Mouse (Mus musculus) c-Kit-positive CD71-positive TER-119-positive erythroid progenitor cells, embryonic 14.5 days (primary cell): ENCODE measurements around the gene Tln2.

ENCODE experiments used
- DNase-seq: peaks from one replicate; pipeline ENCODE4 v3.0.0-alpha.2; 2013; ENCODE audit warnings: low spot score

Gene Tln2

DNA sequence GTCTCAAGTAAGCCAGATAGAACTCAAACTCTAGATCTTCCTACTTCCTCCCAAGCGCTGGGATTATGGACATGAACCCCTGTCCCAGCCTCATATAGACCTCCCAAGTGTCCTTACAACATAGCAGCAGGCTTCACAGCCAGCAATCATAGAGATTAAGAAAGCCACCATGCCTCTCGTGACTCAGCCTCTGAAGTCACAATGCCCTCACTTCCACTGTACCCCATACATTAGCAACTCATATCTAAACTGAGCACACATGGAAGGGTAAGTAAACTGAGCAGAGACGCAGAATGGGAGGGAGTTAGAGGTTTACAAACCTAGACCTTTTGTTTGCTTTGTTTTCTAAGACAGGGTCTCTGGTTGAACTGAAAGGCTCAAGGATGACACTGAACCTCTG is 13.7 kb downstream of the Tln2 start:
- no peak for DNase-seq

DNA sequence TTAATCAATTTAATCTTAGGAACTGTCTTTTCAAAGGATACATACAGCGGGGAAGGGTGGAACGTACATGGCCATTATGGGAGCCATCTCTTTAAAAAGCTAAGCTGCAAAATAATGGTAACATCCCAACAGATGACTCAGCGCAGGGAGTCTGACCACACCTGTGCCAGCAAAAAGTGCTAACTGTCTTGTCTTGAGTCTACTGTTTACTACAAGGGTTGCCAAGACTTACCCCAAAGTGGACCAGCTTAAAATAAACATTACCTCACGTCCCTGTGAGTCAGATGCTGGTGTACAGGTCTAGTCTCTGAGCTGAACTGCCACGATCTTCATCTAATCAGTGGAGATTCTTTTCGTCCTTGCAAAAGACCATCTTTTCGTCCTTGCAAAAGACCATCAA is 14.7 kb downstream of the Tln2 start:
- no peak for DNase-seq

DNA sequence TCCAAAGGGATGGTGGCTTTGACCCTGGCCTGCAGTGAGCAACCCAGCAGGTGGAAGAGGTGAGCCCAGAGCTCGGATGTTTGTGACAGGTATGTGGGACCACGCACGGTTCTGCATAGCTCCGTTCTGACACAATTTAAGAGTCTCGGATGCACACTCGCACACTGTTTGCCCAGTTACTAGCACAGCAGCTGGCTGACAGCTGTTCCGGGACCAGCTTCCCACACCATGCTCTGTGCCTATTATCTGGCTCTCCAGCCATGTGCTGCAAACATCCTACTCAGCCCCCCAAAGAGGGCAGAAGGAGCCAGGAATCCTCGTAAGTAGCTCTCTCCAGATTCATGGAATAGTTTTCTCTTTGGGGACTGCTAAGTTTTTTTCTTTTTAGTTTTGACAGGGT is 17.6 kb downstream of the Tln2 start:
- no peak for DNase-seq

DNA sequence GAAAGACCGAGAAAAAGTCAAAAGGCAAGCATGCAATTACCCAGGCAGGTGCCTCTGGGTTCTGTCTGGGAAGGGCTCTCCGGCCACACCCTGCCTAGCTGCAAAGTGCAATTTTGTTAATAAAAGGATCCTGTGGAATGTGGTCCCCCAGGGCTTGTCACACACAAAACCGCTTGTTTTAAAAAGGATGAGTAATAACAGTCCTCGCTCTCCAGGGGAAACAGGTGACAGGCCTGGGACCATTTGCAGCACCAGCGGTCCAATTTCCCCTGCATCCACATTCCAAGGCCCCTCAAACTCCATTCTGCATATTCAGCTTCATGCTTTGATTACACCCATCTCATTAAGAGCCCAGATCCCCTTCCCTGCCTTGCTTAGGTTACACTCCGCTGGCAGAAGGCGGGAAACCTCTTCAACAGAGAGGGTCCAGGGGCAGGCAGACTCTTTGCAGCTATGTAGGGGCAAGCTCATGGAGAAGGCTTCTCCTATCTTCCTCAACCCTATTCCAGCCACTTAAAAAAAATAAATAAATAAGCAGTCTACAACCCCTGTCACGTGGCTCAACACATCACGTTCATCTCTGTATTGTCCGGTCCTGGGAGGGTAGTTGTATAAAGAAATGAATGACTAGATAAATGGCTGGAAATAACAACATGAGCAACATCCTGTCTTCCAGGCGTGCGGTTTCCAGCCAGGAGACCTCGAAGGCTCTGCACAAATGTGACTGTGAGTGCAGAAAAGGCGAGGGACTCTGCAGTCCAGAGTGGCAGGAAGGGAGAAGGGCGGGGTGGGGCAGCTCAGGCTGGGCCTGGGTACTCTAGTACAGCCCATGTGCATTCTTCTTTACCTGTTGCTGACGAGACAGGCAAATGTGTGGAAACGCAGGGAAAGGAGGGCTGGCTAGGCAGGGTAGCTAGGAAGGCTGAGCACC is 19.5 kb downstream of the Tln2 start:
- no peak for DNase-seq

DNA sequence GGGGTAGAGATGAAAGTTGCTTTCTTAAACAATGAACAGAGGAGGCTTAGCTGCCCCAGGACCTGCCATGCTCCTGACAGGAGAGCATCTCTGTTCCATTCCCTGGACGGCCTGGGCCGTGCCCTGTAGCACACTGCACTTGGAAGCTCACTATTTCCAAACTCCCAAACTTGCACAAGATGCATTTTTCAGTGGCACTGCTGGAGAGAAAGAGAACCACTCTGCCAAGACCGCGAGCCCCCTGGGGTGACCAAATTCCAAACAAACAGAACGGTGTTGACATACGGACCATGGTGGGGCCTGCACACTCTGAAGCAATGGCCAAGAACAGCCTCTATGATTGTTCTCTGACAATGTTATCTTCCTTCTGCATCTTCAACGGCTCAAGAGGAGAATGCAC is 25.1 kb downstream of the Tln2 start:
- no peak for DNase-seq

DNA sequence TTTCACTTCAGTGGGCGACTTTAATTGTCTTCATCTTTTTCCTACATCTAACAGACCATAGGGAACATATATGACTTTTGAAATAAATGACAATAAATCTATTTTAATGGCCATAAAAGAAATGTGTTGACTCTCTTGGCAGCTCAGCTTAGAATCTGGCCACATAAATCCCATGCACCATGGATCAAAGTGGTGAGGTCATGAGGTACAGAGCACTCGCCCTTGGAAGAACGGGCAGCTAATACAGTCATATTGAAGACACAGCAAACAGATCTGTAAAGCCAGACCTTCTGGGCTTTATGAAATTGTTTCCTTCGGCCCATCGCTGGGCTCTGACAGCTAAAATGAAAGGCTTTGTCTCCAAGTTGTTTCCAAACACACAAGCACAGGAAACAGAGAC is 26.2 kb downstream of the Tln2 start:
- no peak for DNase-seq

DNA sequence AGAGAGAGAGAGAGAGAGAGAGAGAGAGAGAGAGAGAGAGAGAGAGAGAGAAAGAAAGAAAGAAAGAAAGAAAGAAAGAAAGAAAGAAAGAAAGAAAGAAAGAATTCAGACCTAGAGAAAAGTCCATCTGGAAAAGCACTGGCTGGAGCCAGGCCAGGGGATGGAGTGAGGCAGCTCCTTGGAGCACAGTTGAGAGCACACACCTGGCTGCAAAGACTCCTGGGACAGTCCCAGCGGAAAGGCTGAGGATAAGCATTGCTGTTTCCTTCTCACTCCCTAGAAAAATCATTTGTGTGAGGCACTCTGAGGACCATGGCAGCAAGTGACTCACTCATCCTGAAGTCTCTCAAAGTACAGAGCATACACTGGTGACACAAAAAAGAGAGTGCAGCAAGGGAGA is 26.9 kb downstream of the Tln2 start:
- no peak for DNase-seq

DNA sequence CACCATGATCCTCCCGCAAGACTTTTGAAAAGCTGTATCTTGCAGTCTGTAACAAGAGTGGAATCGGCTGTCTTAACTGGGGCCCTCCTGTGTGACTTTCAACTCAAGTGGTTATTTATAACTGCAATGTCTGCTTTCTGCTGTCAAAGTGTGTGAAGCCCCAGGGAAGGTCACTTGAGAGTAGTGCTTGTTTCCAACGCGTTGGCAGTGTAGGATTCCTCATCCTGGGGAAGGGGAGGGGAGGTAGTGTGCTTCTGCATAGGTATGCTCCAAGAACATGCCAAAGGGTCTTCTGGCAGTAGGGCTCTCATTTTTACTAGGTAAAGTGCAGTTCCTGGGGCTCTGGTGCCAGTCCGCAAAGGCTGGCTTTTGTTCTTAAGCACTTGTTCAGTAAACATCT is 29.9 kb downstream of the Tln2 start:
- DNase-seq, result no peak

DNA sequence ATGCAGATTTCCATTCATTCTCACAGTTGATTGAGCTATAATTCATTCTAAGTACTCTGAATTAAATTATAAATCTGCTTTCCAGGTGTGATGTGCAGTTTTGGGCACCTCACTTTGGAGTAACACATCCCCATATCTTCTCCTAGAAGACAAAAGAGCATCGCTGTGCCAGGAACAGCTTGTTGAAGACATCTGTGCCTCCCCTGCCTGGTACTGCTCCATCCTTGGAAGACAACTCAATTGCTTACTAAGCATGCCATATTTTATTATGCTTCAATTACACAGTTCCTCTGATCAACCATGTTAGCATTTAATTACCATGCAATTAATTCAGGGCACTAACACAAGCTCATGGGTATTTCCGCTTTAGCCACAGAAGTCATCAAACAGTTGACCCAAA is 31.8 kb downstream of the Tln2 start:
- no peak for DNase-seq

DNA sequence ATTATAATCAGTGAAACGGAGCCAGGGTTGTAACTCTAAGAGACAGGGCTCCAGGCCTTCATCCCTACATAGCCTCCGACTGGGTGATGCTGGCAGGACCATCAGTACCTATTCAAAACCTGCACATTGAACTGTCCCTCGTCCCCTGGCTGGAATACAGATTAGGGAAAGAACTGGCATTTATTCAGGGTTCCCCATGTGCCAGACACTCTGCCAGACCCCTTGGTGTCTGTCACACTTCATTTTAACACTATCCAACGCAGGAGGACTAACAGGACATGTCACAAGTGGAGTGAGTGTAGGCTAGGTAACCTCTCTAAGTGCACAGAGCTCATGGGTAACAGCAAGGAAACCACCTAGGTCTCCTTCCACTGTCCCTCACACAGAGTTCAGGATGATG is 37.8 kb downstream of the Tln2 start:
- no peak for DNase-seq

DNA sequence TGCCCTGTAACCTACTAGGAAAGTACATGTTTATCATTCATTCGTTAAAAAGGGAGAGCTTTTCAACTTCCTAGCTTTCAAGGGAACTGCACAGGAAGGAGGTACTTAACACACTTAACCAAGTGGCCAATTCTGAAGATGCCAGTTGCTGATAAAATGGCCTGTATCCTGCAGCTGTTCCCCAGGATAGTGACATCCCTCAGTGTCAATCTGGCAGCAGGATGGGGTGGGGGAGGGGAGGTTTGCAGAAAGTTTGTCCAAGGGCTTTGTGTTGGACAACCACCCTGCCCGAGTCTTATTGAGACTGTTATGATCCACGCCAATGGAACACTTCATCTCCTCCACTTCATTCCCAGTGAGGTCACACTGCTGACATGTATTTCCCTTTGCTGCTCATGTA is 50.0 kb downstream of the Tln2 start:
- DNase-seq, result no peak

DNA sequence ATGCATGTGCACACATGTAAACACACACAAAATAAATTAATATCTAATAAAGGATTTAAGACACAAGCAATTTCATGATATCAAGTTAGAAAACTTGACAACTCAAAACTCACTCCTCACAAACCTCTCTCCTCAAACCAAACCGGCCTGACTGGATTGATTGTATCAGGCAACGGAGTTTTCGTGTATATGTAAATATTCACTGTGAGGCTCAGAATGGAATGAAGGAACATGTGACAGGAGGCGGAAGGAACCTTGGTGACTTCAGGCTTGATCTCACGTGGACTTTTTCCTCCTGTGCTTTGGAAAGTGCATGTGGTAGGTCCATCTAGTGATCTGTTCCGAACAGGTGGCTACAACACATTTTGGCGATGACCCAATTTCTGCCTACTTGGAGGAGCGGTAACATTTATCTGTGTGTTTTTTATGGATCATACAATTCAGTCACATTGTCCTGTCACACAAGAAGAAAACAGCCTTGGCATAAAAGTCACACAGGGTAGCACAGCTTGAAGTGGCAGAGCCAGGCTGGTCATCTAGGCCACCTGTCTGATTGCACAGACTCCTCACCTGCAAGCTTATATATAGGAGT is 54.7 kb downstream of the Tln2 start:
- no peak for DNase-seq

DNA sequence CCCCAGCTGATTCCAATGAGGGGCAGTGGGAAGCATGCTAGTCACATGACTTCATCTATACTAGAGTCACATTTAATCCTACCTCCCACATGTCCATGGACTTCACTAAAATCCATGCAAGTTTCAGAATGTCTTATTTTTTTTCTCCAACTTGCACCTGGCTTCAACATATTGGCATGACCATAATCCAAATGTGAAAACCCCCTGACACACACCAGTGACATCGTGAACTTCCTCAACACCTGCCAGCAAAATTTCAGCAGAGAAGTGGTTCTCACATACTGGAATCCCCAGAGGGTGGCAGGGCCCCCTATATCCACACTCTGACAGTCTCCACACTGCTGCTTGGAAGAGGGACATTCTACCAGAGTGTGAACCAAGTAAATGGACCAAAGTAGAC is 57.7 kb downstream of the Tln2 start:
- no peak for DNase-seq

DNA sequence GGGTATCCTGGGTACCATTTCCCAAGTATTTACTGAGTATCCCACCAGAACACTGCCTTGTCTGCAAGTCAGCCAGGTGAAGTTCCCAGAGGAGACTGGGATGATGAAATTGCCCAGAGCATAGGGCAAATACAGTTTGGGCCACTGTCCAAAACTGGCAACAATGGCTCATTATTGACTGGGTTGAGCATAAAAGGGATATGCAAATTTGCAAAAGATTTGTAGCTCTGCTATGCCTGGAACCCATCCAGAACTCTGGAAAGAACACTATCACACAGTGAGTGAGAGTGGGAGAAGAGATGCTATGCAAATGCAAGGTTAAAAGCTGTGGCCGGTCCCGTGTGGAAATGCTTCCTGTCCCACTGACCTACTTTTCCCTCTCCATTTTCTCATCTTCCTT is 63.1 kb downstream of the Tln2 start:
- DNase-seq, result no peak

DNA sequence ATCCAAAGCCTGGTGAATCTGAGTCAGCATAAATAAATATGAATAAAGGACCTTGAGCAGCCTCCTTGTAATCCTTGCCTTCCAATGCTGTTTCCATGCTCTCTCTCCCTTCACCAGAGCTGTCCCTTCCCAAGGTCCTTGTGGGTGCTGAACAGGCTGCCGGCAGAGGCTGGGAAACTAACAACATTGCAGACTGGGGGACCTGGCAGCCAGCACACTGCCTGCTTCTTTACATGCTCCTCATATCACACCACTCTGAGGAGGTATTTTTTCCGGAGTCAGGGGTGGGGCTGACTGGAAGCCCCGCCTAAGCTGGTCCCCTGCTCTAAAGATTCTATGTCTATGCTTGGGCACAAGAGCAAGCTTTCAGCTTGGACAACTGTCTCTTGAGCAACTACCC is 64.2 kb downstream of the Tln2 start:
- no peak for DNase-seq

DNA sequence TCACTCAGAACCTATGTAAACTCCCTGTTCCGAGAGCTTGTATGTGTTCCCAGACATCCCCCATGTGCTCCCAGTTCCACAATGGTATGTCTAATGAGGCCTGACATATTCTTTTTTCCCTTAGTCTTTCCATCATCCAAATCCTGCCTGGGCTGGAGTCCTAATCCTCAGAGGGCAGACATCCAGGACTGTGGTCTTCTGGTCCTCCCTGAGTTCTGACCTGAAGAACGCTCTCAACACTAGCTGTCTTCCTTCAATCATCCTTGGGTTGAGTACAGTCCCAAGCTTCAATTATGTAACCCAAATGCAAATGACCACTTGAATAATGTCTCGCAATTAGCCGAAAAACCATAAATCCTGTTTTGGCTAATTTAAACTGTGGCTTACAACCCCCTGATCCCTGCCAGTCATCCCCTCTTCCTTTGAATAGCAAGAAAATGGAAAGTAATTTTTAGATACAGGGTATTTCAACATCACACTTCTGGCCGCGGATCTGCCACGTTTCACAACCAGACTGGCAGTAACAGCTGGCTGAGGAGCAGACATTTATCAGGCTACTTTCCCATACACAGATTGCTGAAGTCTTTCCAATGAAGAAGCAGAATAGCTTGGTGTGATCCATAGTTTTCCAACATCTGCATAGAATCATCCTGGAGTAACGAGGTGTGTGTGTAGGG is 65.5 kb downstream of the Tln2 start:
- DNase-seq, result no peak

DNA sequence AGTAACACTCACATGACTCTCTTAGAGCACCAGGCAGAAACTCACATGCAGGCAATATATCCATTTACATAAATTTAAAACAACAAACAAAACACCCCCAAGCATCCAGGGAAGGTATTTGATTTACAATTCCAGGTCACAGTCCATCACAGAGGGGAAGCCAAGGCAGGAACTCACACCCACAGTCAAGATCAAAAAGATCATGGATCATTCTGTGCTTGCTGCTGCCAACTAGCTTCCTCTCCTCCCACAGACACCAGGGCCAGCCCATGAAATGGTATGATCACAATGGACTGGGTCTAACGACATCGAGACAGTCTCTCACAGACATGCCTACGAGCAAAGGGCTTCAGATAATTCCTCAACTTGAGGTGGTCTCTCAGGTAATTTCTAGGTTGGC is 70.1 kb downstream of the Tln2 start:
- no peak for DNase-seq

DNA sequence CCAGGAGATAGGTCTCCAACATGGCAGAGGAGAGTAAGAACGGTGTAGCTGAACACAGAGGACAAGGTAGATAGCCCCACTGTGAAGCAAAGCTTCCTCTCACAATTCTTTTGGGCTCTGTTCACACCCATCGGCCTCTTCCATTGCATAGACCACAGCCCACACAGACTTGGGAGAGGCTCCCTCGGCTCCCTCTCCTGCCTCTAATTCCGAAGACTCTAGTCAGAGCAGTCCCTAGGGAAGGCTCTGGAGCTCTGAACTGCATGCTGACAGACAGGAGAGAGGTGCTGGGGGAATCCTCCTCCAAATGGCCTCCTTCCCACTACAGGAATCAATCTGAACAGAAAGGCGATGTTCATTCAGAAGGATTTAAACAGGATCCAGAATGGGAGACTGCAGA is 72.9 kb downstream of the Tln2 start:
- no peak for DNase-seq

DNA sequence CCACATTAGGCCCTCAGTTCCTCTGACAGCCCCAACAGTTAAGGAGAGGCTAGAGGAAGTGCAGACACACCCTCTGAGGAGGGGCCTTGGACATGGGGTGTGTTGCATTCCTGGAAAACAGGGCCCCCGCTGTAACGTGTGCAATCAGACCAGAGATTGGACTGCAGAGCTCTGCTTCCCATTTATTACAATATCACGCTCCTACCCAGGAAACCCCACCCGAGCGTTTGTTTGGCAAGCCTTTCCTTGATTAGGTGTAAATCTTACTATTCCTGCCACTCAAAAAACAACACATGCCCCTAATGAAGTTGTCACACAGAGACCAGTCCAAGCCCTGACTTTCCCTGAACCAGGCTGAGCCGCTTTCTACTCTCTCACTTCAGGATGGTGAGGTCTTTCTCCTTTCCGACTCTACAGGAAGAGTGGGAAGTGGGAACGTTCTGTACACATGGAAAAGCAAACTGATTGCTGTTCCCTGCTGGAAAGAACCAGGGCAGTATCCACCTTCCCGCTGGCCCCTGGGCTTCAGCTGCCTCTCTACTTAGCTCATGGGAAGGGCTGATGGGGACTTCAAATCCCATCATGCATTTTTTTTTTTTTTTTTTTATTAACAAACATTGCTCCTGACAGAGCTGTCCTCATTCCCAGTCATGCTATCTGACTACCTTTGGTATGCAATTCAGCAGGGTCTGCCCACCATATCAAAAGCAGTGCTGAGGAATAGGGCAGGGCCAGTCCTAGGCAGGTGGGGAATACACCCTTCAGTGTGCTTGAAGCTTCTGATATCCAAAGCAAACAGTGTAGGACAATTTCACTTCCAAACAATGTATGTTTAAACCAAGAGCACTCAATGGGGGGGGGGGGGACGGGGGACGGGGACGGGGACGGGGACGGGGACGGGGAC is 74.1 kb downstream of the Tln2 start:
- no peak for DNase-seq

DNA sequence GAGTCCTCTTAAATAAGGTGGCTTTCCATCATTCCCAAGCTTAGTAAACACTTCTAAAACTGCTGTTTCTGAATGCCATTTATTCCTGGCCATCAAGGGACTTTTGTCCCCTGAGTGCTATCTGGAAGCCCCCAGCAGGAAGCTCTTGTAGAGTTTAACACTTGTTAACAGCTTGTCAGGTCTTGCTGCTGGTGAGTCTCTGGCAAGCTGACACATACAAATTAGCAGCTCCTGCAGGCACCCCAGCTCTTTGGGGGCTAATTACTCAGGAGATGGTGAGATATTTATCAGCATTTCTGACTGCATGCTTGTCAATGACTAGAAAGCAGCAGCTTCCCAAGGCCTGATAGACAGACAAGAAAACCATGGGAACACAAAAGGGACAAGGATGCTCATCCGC is 77.2 kb downstream of the Tln2 start:
- no peak for DNase-seq

DNA sequence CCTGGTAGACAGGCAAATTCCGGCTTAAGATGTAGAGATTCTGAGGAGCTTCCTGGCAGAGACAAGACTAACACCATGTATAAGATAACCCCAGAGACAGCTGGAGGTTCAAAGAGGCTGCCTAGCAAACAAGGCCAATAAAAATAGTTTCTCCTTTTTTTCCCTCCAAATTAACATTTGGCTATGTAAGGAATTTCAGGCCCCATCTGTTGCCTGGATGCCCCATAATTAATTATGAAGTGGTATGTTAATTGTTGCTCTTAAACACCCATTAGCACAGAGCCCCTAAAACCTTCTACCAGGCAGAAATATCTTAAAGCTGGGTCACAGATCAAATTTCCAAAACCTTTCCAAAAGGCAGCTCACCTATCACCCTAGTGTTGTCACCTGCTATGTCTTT is 77.7 kb downstream of the Tln2 start:
- DNase-seq, result no peak

DNA sequence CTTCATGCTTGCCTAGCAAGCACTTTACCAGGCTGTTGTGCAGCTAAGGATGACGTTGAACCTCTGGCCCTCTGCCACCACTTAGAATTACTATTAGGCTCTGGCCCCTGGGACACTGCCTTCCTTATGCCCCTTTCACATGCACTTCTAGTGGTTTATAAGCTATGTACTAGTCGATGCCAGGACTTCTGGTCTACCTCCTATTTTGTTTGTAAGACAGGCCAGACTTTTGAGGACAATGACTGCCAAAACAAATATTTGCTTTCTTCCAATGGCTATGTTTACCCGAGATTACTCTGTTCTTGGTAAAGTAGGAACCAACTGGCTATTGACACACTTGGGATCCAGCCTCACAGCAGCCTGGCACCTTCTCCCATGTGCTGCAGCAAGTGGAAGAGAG is 82.1 kb downstream of the Tln2 start:
- no peak for DNase-seq
